Mouse (Mus musculus) kidney, postnatal 10 days (tissue): Measurements from ENCODE around the gene Col18a1.

Experiments
- DNase-seq: peaks from one replicate; pipeline ENCODE4 v3.0.0; 2021; ENCODE audit warnings: mixed read lengths

Gene Col18a1

DNA sequence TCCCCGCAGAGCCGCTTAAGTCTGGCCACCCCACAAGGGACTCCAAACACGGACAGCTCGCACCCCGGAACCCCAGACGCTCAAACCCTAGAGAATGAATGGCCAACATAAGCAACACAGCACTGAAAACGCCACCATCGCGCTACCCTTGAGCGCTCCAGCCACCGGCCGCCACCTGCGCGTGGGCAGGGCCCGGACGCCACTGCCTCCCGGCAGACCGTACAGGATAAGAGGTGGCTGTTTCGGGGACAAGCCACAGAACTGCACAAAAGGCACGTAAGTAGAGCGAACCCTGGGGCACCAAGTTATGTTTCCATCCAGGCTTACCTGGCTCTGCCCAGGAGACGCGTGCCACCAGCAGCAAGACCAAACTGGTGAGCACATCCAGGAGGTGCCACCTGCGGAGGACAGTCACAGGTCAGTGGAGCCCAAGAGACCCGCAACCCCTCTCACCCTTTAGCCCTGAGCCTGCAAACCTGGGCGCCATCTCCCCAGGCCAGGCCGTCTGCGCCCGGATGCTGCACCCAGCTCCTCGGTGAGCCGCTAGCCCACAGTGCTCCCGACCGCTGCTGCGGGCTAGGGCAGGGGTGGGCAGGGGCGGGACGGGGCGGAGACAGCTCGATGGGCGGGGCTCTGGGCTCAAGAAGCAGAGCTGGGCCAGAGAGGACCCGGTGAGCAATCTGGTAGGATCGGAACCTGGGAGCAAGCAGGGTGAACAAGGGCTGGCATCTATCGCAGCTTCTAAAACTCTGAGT, at the start of gene Col18a1:
Gene Col18a1, minus strand, starts transcription at position 586 of the 755 bp plus-strand sequence.
- peak; percentile 83 for DNase-seq

GRCm38 (mm10) chr10:77215641-77216040, 49.3 kb upstream of the Col18a1 start:
- DNase-seq, result peak; percentile 55

- DNase-seq, result peak; percentile 77
Observed at GRCm38 (mm10) chr10:77214586-77214985, 48.2 kb upstream of the Col18a1 start.

GRCm38 (mm10) chr10:77213483-77213882, 47.1 kb upstream of the Col18a1 start:
- DNase-seq, result no peak

GRCm38 (mm10) chr10:77212354-77213120, 46.2 kb upstream of the Col18a1 start:
- no peak for DNase-seq

DNA sequence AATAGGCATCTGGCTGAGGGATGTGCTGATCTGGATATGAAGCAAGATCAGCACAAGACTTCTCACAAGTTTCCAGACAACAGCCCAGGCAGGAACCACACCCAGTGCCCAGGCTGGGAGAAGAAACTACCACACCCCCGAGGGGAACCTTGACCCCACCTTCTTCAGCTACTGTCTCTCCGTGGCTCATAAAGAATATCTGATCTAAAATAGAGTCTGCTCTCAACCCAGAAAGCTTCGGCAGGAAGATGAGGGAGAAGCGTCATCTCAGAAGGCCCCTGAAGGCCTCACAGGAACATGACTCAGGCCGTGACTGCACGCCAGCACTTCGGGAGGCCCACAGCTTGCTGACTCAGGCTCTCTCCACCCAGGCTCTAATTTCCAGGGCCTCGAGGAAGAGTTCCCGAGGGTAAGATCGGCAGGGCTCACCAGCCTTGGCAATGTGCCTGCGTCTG, 44.8 kb upstream of the Col18a1 start:
- peak; percentile 70 for DNase-seq

DNA sequence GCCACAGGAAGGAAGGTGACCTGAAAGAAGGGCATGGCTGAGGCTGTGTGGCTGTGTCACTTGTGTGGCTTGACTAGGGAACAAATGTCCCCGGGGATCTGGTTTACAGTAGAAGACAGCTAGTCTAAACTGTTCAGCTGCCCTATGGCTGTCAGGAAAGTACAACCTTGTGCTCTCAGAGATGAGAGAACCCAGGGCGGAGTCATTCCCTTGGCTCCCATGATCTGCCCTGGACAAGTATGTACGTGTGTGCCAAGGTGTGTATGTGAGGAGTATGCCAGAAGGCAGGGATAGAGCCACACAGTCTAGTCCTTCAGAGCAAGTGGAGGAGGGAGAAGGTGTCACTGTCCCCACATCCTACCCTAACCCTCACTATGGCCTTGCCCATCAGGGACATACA, 44.3 kb upstream of the Col18a1 start:
- no peak for DNase-seq

DNA sequence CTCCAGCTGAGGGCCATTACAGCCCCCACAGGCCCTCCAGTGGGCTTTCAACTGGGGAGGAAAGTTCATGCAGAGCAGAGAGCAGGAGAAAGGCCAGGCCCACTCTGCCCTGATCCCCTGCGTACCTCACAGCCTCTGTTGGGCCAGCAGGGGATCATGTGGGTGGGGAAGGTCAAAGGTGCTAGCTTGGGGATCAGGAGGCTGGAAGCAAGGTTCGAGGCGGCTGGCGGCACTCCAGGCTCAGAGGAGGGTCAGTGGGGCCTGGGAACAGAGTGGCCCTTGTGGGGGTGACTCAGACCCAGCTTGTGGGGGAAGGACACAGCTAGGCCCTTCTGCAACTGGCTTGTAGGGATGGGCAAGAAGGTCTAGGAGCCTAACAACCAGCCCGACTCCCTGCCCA, 42.9 kb upstream of the Col18a1 start:
- peak; percentile 55 for DNase-seq

DNA sequence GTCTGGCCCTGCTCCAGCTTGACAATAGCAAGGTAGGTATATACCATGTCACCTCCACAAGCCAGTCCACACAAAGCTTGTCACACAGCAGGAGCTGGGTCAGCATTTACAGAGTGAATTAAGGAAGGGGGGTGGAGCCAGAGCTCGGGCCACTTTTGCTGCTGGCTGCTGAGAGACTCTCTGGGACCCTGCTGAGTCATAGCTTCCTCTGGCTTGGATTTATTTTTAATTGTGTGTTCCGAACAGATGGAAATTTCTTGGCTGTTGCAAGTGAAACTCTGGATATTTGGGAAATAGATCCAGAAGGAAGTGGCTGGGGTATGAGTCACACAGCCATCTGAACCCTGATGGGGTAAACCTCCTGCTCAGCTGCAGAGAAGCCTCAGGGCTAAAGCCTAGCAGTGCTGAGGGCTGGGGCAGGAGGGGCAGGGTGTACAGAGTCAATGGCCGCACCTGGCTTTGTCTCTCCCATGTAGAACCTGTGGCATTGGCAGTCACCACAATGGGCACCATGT, 40.3 kb upstream of the Col18a1 start:
- peak; percentile 81 for DNase-seq

GRCm38 (mm10) chr10:77206134-77206533, 39.8 kb upstream of the Col18a1 start:
- no peak for DNase-seq

DNA sequence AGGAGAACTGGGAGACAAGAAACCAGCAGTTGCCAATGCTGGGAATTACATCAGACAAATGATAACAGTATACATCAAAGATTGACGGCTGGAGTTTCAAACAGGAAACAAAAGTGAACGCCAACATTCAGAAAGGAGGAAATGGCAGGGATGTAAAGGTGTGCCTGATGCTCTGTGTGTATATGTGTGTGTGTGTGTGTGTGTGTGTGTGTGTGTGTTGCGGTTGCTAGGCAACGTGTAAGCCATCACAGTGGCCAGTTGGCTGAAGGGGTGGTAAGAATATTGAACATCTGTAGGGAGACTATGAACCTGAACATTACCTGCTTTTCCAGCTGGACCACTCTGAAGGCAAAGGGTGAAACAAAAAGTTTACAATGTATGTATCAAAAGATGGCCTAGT, 37.6 kb upstream of the Col18a1 start:
- no peak for DNase-seq

DNA sequence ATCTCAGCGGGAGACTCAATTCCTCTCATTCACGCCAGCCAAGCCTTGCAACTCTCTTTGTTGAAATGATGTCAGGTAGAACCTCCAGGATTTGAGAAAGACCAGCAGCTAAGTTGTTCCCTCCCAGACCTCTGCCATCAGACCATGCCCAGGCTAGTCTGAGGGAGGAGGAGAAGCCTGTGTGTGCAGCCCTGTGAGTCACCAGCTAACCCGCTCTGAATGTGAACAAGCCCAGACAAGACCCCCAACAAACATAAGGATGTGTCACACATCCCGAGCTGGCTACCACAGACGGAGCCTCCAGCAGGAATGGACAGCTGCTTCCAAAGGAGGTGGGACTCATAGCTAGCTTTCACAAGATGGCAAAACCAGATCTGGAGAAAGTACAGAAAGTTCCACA, 35.6 kb upstream of the Col18a1 start:
- DNase-seq, result no peak

DNA sequence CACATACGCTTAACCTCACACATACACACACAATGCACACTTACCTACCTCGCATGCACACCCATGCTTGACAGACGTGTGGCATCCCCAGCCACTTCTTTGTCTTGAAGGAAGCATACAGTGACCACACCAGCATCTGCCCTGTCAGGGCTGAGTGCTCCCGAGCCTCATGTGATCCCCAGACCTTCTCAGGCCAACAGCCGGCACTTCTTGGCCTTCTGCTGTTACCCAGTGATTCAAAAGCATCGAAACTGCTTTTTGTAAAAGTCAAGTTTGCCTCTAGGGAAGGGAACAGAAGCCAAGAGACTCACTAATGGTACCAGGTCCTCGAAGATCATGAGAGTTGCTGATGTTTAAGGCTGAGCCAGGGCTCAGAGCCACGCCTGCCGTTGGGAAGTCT, 33.9 kb upstream of the Col18a1 start:
- no peak for DNase-seq

GRCm38 (mm10) chr10:77199229-77199628, 32.9 kb upstream of the Col18a1 start:
- no peak for DNase-seq

DNA sequence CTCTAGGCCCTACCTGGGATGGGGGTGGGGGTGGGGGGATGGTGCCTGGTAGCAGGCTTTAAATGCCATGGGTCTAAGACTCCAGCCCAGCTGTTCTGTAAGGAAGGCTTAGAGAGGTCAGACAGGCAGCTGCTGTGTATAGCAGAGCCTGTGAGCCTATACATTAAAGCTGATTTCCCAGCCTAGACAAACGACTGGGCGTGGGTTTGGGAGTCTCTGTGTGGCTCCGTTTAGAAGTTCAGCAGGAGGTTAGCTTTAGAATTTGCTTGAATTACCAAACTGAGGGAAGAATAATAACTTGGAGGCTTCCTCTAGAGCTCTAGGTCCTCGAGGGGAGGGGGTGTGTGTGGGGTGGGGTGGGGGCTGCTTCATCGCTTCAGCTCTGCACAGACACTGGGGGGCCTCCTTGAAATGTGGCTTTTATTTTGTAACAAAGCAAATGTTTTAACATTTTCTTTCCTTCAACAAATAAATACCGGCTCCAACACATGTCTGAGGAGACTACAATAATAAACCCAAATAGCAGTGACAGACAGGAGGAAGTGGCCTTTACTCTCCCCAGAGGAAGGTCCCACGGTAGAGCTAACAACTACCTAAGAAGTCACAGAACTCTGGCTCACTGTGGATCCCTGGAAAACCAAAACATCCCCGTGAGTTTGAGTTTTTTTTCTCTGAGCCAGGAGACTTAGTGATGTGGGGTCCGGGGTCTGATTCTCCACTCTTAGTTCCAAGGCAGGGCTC, 31.3 kb upstream of the Col18a1 start:
- no peak for DNase-seq

GRCm38 (mm10) chr10:77196676-77197075, 30.3 kb upstream of the Col18a1 start:
- DNase-seq, result no peak

DNA sequence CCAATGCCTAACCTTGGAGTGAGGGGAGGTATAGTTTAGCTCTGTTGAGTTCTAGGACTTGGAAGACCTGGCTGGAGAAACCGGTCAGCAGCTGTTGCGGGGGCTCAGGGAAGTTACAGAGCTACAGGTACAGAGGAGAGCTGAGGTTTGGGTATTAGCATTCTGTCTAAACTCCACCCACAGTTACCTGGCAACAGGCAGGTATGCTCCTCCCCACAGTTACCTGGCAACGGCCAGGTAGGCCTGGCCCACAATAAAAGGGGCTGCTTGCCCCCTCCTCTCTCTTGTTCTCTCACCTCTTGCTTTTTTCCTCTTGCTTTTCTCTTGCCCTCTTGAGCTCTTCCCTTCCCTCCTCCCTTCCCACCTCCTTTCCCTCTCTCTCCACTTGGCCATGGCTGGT, 29.8 kb upstream of the Col18a1 start:
- no peak for DNase-seq

DNA sequence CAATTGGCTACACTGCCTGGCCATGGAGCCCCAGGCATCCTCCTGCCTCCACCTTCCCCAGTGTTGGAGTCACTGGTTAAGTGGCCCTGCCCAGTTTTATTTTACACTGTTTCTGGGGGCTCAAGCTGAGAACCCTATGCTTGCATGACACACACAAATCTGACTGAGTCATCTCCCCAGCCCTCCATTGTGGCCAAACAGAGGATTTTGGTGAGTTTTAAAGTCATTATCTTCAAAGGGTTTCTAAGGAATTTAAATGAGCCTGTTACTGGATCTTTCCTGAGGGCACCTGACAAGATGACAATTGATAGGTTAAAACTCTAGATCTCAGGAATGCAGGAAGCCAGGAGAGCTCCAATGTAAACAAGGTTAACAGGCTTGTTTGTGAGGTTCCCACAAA, 27.1 kb upstream of the Col18a1 start:
- DNase-seq, result no peak

DNA sequence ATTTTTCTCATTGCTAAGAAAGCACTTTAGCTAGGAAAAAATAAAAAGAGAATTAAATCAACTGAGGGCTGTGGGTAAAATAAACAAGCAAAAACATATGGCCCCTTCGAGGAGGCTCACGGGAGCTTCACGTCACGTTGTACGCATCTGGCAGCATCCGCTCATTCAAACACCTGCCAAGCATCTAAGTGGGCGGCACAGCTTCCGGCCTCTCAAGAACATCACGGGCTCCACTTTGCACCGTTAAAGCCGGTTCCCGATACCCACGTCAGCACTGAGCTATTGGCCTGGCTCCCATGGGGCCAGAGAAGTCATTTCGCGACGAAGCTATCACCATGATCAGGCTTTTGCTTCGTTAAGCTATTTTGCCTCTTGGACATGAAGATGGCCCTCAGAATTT, 26.4 kb upstream of the Col18a1 start:
- DNase-seq, result no peak

DNA sequence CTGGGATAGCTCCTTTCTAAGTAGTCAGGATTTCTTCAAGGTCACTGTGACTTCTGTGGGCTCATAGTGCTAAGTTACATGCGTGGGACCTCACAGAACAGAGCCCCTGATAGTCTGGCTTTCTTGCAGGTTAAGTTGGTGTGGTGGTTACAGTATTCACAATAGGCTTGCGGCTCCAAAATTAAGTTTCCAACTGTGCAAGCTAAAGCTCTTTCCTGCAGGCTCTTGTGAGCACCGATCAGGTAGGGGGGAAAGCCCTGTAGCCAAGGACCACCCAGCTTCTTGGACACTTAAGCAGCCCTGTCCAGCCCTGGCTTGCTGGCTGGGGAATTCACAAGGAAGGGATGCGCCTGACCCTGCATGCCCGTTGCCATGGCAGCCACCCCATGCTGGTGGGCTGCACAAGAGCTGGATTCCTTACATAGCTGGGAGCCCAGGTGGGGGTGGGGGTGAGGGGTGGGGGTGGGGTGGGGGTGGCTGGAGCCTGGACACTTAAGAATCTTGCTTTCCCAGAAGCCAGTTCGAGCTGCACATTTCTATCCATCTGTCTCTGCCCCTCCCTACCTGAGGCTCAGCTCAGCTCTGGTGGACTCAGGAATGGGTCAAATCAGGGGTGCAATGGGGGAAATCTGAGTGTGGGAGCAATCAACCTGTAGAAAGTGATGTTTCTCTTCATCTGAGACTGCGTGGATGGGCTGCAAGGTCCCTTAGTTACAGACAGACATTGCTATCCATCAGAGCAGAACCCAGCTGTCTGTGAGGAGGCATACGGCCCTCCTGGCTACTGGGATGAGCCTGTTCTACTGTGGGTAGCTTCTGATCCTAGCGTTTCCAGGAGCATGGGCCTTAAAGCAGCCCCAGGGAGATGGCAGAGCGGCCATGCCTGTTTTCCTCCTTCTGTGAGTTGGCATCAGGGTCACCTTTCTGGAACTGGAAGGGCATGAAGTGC, 24.9 kb upstream of the Col18a1 start:
- peak; percentile 46 for DNase-seq

DNA sequence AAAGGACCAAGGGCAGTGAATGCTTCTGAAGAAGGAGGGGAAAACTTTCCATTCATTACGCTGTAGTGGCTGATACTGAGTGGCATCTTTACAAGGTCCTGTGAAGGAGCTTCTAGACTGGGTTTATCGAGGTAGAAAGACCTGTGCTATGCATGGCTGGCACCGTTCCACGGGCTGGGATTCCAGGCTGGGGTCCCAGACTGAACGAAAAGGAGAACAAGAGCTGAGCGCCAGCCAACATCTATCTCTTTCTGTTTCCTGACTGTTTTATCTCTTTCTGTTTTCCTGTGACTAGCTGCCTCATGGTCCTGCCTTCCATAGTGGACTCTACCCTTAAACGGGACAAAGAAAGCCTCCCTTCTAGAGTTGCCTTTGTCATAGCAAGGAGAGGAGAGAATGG, 21.1 kb upstream of the Col18a1 start:
- DNase-seq, result no peak

DNA sequence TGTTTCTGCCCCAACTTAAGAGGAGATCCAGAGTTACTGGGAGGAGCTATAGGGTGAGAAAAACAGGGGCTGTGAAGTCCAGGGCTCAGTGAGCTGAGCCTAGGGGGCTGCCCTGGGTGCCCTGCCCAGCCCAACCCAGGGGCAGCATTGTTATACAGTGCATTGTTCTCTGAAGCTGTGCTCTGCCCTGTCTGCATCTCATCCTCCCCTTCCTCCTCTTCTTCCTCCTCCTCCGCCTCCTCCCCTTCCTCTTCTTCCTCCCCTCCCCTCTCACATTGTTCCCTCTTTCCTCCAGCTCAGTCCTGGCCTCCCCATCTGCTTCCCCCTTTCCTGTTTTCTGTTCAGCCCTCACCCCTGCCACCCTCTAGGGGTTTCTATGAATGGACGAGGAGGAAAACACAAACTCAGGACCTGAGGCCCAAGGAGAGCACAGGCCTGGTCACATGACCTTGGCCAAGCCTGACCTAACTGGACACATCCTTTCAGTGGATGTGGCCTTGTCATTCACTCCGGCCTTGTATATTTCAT, 16.5 kb upstream of the Col18a1 start:
- DNase-seq, result no peak
